Mouse (Mus musculus) layer of hippocampus, postnatal 25 days (tissue): ENCODE measurements around the gene Inpp5a. TPM values are rescaled to one million over a fixed set of nuclear protein-coding genes. Genes with fewer than 3 reads are reported as not detected.

ENCODE experiments used
- DNase-seq, 2 experiments: peaks; one replicate each; pipeline ENCODE4 v3.0.0; 2022; ENCODE audit warnings: mixed read lengths in 2 of 2, low spot score in 1 of 2; ENCODE audit errors: extremely low spot score in 1 of 2
- total RNA-seq, 2 experiments: library from RNA; stranded (reverse); gene quantifications; 2 replicates each; pipeline ENCODE4 v1.2.3; 2021

Gene Inpp5a
- total RNA-seq, 2 experiments from 2014 or later: 36.2 to 41.1 TPM

DNA sequence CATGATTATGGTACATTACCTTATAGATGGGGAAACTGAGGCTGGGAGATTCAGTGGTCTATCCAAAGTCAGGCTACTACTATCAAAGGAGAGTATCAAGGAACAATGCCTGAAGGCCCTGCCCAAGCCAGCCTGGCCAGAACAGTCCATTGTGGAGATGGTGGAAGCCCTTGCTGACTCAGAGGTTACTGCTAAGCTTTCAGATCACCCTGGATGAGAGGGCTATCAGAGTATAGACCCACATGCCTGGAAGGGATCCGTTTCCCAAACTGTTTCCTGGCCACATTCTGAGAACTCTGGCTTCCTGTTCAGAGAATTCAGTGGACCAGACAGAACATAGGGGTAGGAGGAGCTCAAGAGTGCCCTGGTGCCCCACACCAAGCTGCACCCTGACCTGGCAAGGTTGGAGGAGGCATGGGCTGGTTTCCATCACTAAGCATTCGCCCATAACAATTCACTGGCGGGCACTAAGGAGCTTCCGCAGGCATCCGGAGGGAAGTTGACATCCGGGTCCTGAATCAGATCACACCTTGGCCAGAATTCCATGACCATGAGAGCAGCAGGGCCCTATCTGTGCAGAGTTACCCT lies 19.3 kb upstream of the Inpp5a start:
- DNase-seq: no peak

GRCm38 (mm10) chr7:139371389-139371788 lies 17.5 kb upstream of the Inpp5a start:
- DNase-seq: no peak

DNA sequence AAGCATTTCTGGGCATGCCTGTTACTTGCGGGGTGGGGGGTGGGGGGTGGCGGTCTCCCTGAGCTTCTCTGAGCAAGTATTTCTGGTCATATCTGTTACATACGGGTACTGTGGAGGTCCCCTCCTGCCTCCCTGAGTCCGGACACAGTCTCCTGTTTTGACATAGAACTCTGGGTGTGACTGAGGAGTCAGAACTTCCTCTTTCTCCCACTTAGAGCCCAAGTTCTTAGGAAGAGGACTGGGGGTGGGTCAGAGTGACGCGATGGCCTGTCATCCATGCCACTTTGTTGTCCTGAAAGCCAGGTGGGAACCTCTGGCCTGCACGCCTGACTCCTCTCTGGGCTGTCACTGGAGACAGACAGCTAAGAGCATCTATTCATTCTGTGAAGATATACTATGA lies 11.5 kb upstream of the Inpp5a start:
- no peak for DNase-seq

DNA sequence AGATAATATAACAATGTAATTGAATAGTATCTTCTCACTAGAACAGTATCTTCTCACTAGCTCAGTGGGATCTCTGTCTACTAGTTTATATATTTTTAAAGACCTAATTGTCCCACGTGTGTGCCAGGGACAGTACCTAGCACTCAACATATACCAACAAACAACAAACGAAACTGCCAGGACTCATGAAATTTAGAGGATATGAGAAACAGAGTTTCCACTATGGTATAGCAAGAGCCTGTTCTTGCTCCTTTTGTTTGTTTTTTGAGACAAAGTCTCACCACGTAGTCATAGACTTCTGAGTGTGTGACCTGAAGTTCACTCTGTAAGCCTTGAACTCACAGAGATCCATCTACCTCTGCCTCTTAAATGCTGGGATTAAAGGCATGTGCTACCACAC lies 10.6 kb upstream of the Inpp5a start:
- DNase-seq: no peak

DNA sequence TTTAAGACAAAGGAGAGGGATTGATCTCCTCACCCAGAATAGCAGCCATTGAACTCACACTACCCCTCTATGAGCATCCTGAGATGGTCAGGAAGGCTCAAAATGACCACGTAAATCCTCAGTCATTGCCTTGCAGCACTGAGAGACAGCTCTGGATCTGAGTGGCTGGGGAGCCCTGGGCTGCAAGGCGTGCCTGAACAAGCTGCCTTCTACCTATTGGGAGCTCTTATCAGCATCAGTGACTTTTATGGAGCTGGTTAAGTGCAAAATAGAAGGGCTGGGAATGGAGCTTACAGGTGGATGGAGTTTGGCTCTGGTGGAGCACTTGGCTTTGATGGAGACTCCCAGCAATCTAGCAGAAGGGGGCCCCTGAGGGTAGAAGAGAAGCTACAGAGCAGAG lies 9.2 kb upstream of the Inpp5a start:
- DNase-seq: no peak

DNA sequence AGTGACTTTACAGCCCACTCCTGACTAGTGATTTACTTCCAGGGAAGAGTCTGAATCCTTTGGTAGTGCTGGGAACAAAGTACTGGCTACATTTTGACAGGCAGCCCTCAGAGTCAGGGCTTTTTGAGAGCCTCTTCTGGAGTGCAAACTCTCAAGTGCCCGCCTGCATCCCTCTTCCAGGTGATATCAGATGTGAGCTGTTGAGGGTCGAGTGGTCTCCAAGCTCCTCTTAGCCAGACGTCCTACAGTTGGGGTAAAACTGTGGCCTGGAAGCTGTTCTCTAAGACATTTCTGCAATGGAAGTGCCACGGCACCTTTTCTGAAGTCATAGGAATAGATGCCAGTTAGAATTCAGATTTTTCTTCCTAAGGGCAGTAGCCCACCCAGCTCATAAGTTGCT lies 8.7 kb upstream of the Inpp5a start:
- no peak for DNase-seq

- DNase-seq: no peak
Measured at GRCm38 (mm10) chr7:139381877-139382276, 7.0 kb upstream of the Inpp5a start.

- DNase-seq: no peak
Measured at GRCm38 (mm10) chr7:139382796-139383195, 6.1 kb upstream of the Inpp5a start.

DNA sequence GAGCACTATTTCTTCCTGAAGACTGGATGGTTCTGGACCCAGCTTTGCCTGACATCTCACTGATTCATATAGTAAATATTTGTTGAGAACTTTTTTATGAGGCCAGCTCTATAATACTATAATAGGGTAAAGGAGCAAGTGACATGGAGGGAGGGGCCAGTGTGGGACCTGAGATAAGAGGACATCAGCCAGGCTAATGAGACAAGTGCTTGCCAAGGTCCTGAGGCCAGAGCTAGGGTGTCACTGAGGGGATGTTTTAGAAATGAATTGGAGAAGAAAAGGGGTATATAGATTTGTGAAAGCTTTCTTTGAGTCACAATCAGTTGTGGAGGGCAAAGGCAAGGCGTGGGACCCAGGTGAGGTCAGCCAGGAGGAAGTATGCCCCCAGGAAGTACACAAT lies 4.4 kb upstream of the Inpp5a start:
- no peak for DNase-seq

DNA sequence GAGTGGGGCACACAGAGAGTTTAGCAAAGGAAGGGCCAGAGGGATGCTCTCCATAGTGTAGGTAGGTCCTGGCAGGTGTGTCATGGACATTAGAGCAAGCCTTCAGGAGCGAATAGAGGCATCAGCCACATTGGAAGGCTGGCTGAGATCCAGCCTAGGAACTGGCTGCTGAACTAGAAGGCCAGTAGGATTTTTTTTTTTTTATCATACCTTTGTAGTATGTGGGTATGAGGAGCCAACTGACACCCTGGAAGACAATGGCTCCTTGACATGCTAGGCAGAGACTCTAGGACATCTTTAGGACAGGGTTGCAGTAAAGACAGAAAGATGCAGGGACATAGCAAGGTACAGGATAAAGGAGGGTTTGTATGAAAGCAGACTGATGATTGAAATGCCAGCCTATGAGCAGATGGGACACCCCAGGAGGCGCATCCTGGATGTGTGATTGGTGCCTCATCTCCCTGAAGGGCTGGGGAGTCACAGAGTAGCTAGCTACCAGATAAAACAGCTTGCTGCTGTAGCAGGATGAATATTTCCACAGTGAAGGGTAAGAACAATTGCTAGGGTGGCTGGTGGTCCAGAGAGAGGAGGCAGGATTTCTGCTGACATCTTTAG lies 3.9 kb upstream of the Inpp5a start:
- no peak for DNase-seq

DNA sequence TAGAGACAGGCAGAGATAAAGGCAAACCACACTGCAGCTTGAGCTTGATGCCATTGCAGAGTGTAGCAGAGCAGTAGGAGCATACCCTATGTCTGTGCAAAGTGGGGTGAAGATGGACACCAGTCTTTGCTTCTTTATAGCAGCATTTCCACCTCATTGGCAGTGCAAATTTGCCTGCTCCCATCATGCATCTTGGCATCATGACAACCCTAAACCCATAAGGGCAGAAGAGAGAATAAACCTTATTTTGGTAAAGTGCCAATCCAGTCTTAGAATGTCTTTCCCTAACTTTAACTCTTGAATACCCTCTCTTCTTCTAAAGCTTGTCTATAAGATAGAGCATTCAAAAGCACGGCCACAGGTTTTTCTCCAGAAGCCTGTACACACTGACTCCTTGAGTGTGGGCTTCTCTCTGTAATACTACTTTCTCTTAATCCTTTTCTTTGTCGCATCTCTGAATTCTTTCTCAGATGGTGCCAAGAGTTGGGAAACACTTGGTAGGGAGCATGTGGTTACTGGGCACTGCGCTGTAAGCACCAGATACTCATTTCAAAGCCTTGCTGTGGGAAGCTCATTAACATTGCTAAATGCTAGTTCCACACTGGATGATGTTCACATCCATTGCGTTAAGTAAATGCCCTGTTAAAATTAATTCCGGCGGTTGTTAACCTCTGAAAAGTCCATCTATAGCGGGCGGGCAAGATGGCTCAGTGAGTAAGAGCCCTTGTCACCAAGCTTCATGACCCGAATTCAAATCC lies 1.8 kb upstream of the Inpp5a start:
- DNase-seq: no peak

DNA sequence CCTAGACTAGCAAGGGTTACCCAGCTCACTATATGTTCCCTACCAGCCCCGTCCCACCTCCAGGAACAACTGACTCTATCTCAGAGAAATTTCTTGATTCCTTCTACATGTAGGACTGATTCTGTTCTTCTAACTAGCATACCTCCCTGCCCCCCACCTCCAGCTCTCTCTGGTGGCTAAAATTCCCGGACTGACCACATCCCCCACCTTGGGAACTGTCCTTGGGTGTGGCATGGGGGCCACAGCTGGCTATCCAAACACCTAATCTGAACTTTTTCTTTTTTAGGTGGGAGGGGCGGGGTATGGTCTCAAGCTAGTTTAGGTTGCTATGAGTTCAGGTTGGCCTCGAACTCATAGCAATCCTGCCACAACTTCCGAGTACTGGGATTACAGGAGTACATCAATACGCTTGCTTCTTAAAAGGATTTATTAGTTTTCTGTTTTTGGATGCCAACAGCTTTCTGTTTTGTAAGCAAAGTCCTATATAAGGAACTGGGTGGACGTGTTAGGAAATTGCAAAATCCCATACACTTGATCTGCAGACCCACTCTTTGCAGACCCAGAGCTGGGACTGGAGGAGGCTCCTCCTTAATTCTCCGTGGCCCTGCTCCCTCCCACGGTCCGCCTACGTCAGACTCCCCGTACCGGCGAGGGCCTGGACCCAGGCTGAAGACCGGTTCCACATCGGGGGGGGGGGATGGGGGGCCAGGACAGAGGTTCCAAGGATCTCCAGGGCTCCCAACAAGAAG lies 814 bp upstream of the Inpp5a start:
- DNase-seq: no peak

DNA sequence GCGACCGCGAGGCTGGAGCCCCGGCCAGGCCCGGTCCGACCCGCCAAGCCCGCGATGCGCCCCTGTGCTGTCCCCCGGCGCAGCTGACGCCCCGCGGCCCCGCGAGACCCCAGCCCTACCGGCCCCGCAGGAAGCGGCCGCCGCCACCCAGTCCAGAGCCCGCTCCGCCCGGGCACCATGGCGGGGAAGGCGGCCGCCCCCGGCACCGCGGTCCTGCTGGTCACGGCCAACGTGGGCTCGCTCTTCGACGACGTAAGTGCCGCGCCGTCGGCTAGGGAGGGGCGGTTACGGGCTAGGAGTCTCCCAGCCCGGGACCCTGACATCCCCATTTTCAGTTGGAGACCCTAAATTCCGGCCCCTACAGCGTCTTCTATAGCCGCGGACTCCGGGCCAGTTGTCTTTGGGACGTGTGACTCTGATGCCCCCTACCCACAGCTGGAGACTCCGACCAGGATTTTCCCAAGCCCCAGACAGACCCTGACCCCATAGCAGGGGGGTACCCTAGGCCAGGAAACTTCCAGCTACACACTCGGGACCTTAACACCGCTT lies 378 bp downstream of the Inpp5a start:
- no peak for DNase-seq

DNA sequence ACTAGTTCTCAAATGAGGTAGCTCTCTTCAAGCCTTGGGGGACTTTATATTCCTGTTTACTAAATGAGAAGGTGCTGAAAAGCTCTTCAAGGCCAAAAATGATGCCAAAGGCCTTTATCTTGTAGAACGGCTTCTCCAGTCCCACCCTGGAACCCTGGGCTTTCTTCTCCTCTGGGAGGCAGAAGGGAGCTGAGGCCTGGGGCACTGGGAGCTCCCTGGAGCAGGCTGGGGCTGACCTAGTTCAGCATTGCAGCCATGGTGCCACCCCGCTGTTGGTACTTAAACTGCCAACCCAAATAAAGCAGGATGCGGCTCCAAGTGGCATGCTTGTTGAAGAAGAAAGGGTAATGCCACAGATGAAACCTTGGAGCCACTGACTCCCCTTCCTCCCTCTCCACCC lies 1.5 kb downstream of the Inpp5a start:
- peak in 1 of 2 experiments; percentile 28 for DNase-seq

- DNase-seq: no peak
Measured at GRCm38 (mm10) chr7:139390926-139391325, 2.0 kb downstream of the Inpp5a start.

DNA sequence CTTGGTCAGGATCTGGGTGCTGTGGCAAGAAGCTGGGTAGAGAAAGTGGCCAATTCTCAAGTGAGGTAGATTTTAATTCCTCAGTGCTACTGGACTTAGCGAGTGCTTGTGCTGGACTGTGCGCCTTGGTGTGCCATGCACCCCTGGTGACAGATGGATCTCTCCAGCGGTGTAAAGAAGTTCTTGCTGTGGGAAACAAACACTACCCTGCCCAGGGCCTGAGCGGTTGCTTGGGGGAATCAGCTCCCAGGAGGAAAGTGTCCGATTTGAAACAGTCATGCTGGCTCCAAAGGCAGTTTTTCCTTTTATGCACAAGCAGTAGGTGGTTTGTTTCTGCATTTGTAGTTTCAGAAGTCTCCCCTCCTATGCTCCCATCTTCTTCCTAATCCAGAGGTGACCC lies 2.8 kb downstream of the Inpp5a start:
- no peak for DNase-seq

DNA sequence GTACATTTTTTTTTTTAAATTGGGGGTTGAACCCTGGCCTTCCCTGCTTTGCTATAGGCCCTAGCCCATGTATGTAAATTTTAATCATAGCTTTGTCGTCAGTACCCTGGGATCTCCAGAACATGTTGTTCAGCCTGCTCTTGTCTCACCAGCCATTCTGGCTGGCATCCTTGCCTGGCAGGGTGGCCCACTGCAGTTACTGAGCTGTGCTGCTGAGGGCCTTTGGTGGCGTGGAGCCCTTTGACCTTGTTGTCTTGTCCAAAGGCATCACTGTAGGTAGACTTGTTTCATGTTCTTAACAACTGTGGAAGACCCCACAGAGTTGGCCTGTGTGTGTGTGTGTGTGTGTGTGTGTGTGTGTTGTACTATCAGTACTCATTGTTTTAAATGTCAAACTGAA lies 3.2 kb downstream of the Inpp5a start:
- no peak for DNase-seq

DNA sequence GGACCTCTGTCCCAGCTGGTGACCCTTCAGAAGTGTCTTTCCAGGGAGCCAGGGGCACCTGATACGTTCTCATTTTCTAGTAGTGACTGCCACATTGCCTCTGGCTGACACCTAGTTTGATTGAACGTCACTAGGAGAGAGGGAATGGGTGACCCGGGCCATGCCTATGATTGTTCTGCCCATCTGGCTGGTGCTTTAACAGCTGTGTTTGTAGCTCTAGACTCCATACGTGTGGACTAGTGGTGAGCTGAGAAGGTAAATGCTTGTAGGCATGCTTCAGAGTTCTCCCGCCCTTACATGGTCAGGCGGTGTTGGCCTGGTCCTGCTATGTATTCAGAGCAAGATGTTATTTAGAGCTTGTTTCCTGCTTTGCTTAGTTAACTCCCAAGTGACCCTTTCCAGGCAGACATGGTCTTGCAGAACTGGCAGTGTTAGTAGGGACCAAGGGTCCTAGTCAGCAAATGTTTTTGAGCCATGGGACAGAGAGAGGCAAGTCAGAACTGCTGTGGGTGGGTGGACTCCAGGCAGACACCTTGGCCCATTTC lies 3.9 kb downstream of the Inpp5a start:
- DNase-seq: no peak

- peak in 1 of 2 experiments; percentile 29 for DNase-seq
Measured at GRCm38 (mm10) chr7:139397521-139397920, 8.6 kb downstream of the Inpp5a start.

GRCm38 (mm10) chr7:139398111-139398510 lies 9.2 kb downstream of the Inpp5a start:
- DNase-seq: no peak
